In the genomic region with DNA sequence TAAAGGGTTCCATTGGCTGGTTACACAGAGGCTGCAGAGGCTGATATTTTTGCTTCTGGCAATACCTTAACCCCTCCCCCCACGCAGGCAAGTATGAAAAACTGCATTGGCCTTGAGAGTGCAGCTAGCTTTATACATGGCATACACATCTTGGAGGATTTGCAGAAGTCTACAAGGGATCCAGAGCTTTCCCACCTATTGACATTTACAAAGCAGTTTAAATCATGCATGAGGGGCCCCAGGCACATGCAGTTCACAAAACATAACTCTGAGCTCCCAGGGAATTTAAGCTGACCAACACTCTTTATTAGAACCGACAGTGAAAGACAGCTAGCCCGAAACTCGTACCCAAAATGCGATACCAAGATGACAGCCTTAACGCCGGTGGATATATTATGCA, we compare ENCODE assay signal across 27 mouse cellular contexts.
"Had no signal": no experiment of that assay in that cellular context is flagged by ENCODE, and none has a peak within 500 bp of the region (broad histone marks: within the 10 kb centered on the region; RNA-seq: fewer than 3 reads in every experiment).

No protein-coding gene starts in this region.

- H3K9ac ChIP-seq: heart, embryonic 12.5 days; hindbrain, embryonic 12.5 days; hindbrain, embryonic 14.5 days; intestine, embryonic 15.5 days; limb, embryonic 12.5 days; liver, embryonic 13.5 days had no signal

- ATAC-seq: hindbrain, embryonic 16.5 days; inflammation-experienced regulatory T-cells, adult 6 months; intestine, embryonic 15.5 days; intestine, postnatal 0 days had no signal

- H3K27ac ChIP-seq: gastrocnemius, adult 2 months; heart, embryonic 10.5 days; hindbrain, embryonic 10.5 days; hindbrain, embryonic 12.5 days; hindbrain, embryonic 14.5 days; intestine, embryonic 15.5 days; layer of hippocampus, adult 2 months; left cerebral cortex, adult 2 months; limb, embryonic 10.5 days; limb, embryonic 12.5 days; liver, embryonic 13.5 days had no signal

- H3K4me2 ChIP-seq: heart, embryonic 12.5 days; hindbrain, embryonic 12.5 days; hindbrain, embryonic 14.5 days; intestine, embryonic 15.5 days; limb, embryonic 12.5 days; liver, embryonic 11.5 days; liver, embryonic 13.5 days had no signal

- H3K27me3 ChIP-seq: heart, embryonic 12.5 days; intestine, embryonic 15.5 days; liver, embryonic 13.5 days had no signal

- H3K4me3 ChIP-seq: gastrocnemius, adult 2 months; heart, embryonic 10.5 days; heart, embryonic 12.5 days; hindbrain, embryonic 10.5 days; hindbrain, embryonic 12.5 days; intestine, embryonic 15.5 days; layer of hippocampus, adult 2 months; left cerebral cortex, adult 2 months; limb, embryonic 10.5 days; limb, embryonic 12.5 days; liver, embryonic 13.5 days had no signal

- H3K4me1 ChIP-seq: intestine, embryonic 15.5 days had no signal

- H3K9me3 ChIP-seq: heart, embryonic 10.5 days; hindbrain, embryonic 10.5 days; hindbrain, embryonic 12.5 days; intestine, embryonic 15.5 days; limb, embryonic 10.5 days; limb, embryonic 12.5 days; liver, embryonic 13.5 days had no signal

- DNase-seq: gastrocnemius, adult 2 months; gastrocnemius, postnatal 10 days; gastrocnemius, postnatal 25 days; heart, adult 18-20 months; heart, postnatal 10 days; heart, postnatal 4 days; kidney, adult 18-20 months; kidney, adult 8-10 months; kidney, postnatal 10 days; kidney, postnatal 25 days; kidney, postnatal 4 days; liver; liver, embryonic 13.5 days had no signal

- H3K36me3 ChIP-seq: heart, embryonic 10.5 days; hindbrain, embryonic 10.5 days; hindbrain, embryonic 12.5 days; intestine, embryonic 15.5 days; limb, embryonic 10.5 days; limb, embryonic 12.5 days; liver, embryonic 13.5 days had no signal
